Mouse (Mus musculus) small intestine, adult 2 months (tissue): ENCODE measurements at regions not wholly inside any gene's neighbourhood (a gene's known extent, or its start where the extent isn't known, plus 50 kb on each side); places are given as distances from the start of the nearest gene placed in this dataset.

Source experiments
- H3K27ac ChIP-seq: fragments of 200-500 bp; 2 replicates; pipeline ENCODE4 v1.5.1; 2012; ENCODE audit warnings: low read depth, low read length, control low read depth, inconsistent platforms; ENCODE audit not compliant: insufficient read depth
- H3K27me3 ChIP-seq: fragments of 200-500 bp; 2 replicates; pipeline ENCODE4 v1.6.1; 2012; ENCODE audit warnings: mild to moderate bottlenecking, moderate library complexity, low read length, inconsistent platforms; ENCODE audit not compliant: control insufficient read depth, insufficient read depth
- H3K36me3 ChIP-seq: fragments of 200-500 bp; 2 replicates; pipeline ENCODE4 v1.6.1; 2012; ENCODE audit warnings: mild to moderate bottlenecking, low read length, control low read depth, inconsistent platforms; ENCODE audit not compliant: control insufficient read depth, insufficient read depth
- H3K4me1 ChIP-seq: fragments of 200-500 bp; 2 replicates; pipeline ENCODE4 v1.6.1; 2012; ENCODE audit warnings: low read length, inconsistent platforms, mixed read lengths; ENCODE audit not compliant: control insufficient read depth, insufficient read depth, insufficient read length
- H3K4me3 ChIP-seq: fragments of 200-500 bp; 2 replicates; pipeline ENCODE4 v1.5.1; 2012; ENCODE audit warnings: low read depth, mild to moderate bottlenecking, control low read depth, inconsistent platforms, low read length, moderate library complexity
- CTCF ChIP-seq: fragments of 200-500 bp; IDR thresholded peaks from 2 replicates; pipeline ENCODE4 v1.5.1; 2012; ENCODE audit warnings: low read depth, mild to moderate bottlenecking, control low read depth, inconsistent platforms, low read length, moderate library complexity, mixed read lengths; ENCODE audit not compliant: insufficient replicate concordance, insufficient read length; ENCODE audit errors: extremely low read depth
- POLR2A ChIP-seq: fragments of 200-500 bp; IDR thresholded peaks from 2 replicates; pipeline ENCODE4 v1.6.1; 2012; ENCODE audit warnings: low read depth, mild to moderate bottlenecking, control low read depth, inconsistent platforms, low read length, moderate library complexity
- WGBS: fragments of 180-500 bp; shearing (Covaris S2); methylation state at CpG from one replicate; pipeline ENCODE4 v1.1.7; 2018; 5-methylcytosine and 5-hydroxymethylcytosine counted together

- TF ChIP-seq CTCF (no peak), POLR2A (no peak)
- H3K36me3 ChIP-seq, result no peaks in the 10 kb centered on the region
- H3K4me1 ChIP-seq, result no peaks in the 10 kb centered on the region
- no peak overlapping the region for H3K27ac ChIP-seq
- H3K27me3 ChIP-seq, result no peaks in the 10 kb centered on the region
- 82% methylated on average over 11 of the region's 11 CpGs for WGBS
- H3K4me3 ChIP-seq, result no peak overlapping the region
Measured at GRCm38 (mm10) chr6:117569576-117570326, 271.2 kb upstream of the Zfp637 start.

- Histone ChIP-seq H3K36me3 (no peaks in the 10 kb centered on the region), H3K4me3 (no peak overlapping the region), H3K27me3 (no peaks in the 10 kb centered on the region), H3K27ac (no peak overlapping the region), H3K4me1 (no peaks in the 10 kb centered on the region)
- 63% methylated on average over 7 of the region's 7 CpGs for WGBS
- TF ChIP-seq POLR2A (no peak), CTCF (no peak)
Measured at GRCm38 (mm10) chr6:117570346-117570745, 270.6 kb upstream of the Zfp637 start.

GRCm38 (mm10) chr6:117570791-117571190, 270.2 kb upstream of the Zfp637 start:
- 88% methylated on average over 4 of the region's 4 CpGs for WGBS
- TF ChIP-seq CTCF (no peak), POLR2A (no peak)
- Histone ChIP-seq H3K4me3 (no peak overlapping the region), H3K27ac (no peak overlapping the region), H3K36me3 (no peaks in the 10 kb centered on the region), H3K27me3 (no peaks in the 10 kb centered on the region), H3K4me1 (no peaks in the 10 kb centered on the region)

- Histone ChIP-seq H3K27me3 (no peaks in the 10 kb centered on the region), H3K4me3 (no peak overlapping the region), H3K36me3 (no peaks in the 10 kb centered on the region), H3K27ac (no peak overlapping the region), H3K4me1 (no peaks in the 10 kb centered on the region)
- no peak for TF ChIP-seq CTCF
- TF ChIP-seq POLR2A, result no peak
- WGBS, result 88% methylated on average over 14 of the region's 14 CpGs
Measured at GRCm38 (mm10) chr6:117572006-117572405, 269.0 kb upstream of the Zfp637 start.

GRCm38 (mm10) chr6:117573371-117573770, 267.6 kb upstream of the Zfp637 start:
- H3K27me3 ChIP-seq, result no peaks in the 10 kb centered on the region
- no peak overlapping the region for H3K4me3 ChIP-seq
- 91% methylated on average over 8 of the region's 8 CpGs for WGBS
- no peak overlapping the region for H3K27ac ChIP-seq
- TF ChIP-seq CTCF (no peak), POLR2A (no peak)
- H3K4me1 ChIP-seq, result no peaks in the 10 kb centered on the region
- no peaks in the 10 kb centered on the region for H3K36me3 ChIP-seq

- H3K27ac ChIP-seq, result no peak overlapping the region
- no peak overlapping the region for H3K4me3 ChIP-seq
- H3K36me3 ChIP-seq, result no peaks in the 10 kb centered on the region
- H3K27me3 ChIP-seq, result no peaks in the 10 kb centered on the region
- WGBS, result 53% methylated on average over 10 of the region's 10 CpGs
- TF ChIP-seq CTCF (no peak), POLR2A (no peak)
- H3K4me1 ChIP-seq, result no peaks in the 10 kb centered on the region
Measured at GRCm38 (mm10) chr6:117574146-117574545, 266.8 kb upstream of the Zfp637 start.

- TF ChIP-seq CTCF (no peak), POLR2A (no peak)
- no peak overlapping the region for H3K27ac ChIP-seq
- no peaks in the 10 kb centered on the region for H3K36me3 ChIP-seq
- 80% methylated on average over 5 of the region's 5 CpGs for WGBS
- H3K27me3 ChIP-seq, result no peaks in the 10 kb centered on the region
- no peaks in the 10 kb centered on the region for H3K4me1 ChIP-seq
- H3K4me3 ChIP-seq, result no peak overlapping the region
Measured at GRCm38 (mm10) chr6:117575057-117575456, 265.9 kb upstream of the Zfp637 start.
